Mouse (Mus musculus) stomach, postnatal 0 days (tissue): ENCODE measurements around the gene Dhx29. TPM values are rescaled to one million over a fixed set of nuclear protein-coding genes. Genes with fewer than 3 reads are reported as not detected.
A peak's percentile ranks its signal among the peaks of the same experiment; 100 is the strongest.

Source experiments
- ATAC-seq: fragments of 200-750 bp; cut with Nextera tagmentation; 2 replicates; pipeline ENCODE4 v1.8.0; 2017; ENCODE audit not compliant: low FRiP score, low TSS enrichment
- DNase-seq: peaks from one replicate; pipeline ENCODE4 v3.0.0-alpha.2; 2016; ENCODE audit warnings: low spot score
- H3K27ac ChIP-seq: fragments of 300-500 bp; sonication (generic); replicated peaks from 2 replicates; pipeline ENCODE4 v1.5.1; 2014; ENCODE audit warnings: mild to moderate bottlenecking, control low read depth
- H3K27me3 ChIP-seq: fragments of 300-500 bp; sonication (generic); 2 replicates; pipeline ENCODE4 v1.6.1; 2014; ENCODE audit warnings: low read length; ENCODE audit not compliant: control insufficient read depth, insufficient read depth
- H3K36me3 ChIP-seq: fragments of 300-500 bp; sonication (generic); 2 replicates; pipeline ENCODE4 v1.6.1; 2014; ENCODE audit warnings: low read length, mixed read lengths; ENCODE audit not compliant: control insufficient read depth, insufficient read depth
- H3K4me1 ChIP-seq: fragments of 300-500 bp; sonication (generic); replicated peaks from 2 replicates; pipeline ENCODE4 v1.6.1; 2014; ENCODE audit warnings: antibody characterized with exemption; ENCODE audit not compliant: control insufficient read depth, insufficient read depth
- H3K4me2 ChIP-seq: fragments of 300-500 bp; sonication (generic); replicated peaks from 2 replicates; pipeline ENCODE4 v1.6.1; 2014; ENCODE audit warnings: low read depth, mild to moderate bottlenecking, control low read depth, moderate library complexity
- H3K4me3 ChIP-seq: fragments of 300-500 bp; sonication (generic); 2 replicates; pipeline ENCODE4 v1.5.1; 2014; ENCODE audit warnings: low read depth, low read length, control low read depth
- H3K9ac ChIP-seq: fragments of 300-500 bp; sonication (generic); 2 replicates; pipeline ENCODE4 v1.6.1; 2014; ENCODE audit warnings: mild to moderate bottlenecking, low read length, control low read depth, mixed read lengths
- H3K9me3 ChIP-seq: fragments of 300-500 bp; sonication (generic); 2 replicates; pipeline ENCODE4 v1.6.1; 2016; ENCODE audit warnings: low read length; ENCODE audit not compliant: control insufficient read depth
- CTCF ChIP-seq: IDR thresholded peaks from 2 replicates; pipeline ENCODE4 v1.5.1; 2016; ENCODE audit warnings: antibody characterized with exemption, low read depth, mild to moderate bottlenecking, moderate library complexity
- EP300 ChIP-seq: optimal IDR thresholded peaks from 2 replicates; pipeline ENCODE3; 2016; ENCODE audit warnings: antibody characterized with exemption
- WGBS: fragments of 180-500 bp; shearing (Covaris S2); extraction: QIAGEN DNeasy Blood & Tissue Kit; methylation state at CpG from one replicate; pipeline ENCODE4 v1.1.7; 2014; 5-methylcytosine and 5-hydroxymethylcytosine counted together
- polyA plus RNA-seq: library from polyadenylated mRNA; unstranded; fragments of >200 nt; fragmentation: Nextera tagmentation; extraction: Ambion mirVana; gene quantifications from 2 replicates; pipeline ENCODE4 v1.2.1, GENCODE M21; 2015

Dhx29 gene
- 11.3 and 13.0 TPM in 2 replicates for polyA plus RNA-seq

GRCm38 (mm10) chr13:112927287-112928001 is at the start of gene Dhx29, which contains the start of gene Mtrex:
Gene Dhx29 (plus strand): TSS chr13:112927454.
Gene Mtrex (minus strand): TSS chr13:112927398.
- Histone ChIP-seq H3K27me3 (no peaks in the 10 kb centered on the region), H3K36me3 (no peaks in the 10 kb centered on the region), H3K9me3 (no peaks in the 10 kb centered on the region), H3K4me1 (0 out of 2 replicates have a peak, but pooled peaks cover 3% of the 10 kb centered on the region), H3K4me3 (peak within 1 kb of the TSS; percentile 70), H3K9ac (peak within 1 kb of the TSS; percentile 76), H3K4me2 (peak within 1 kb of the TSS; percentile 62), H3K27ac (peak within 1 kb of the TSS; percentile 85)
- TF ChIP-seq CTCF (peak; percentile 12; the same call in 1 of the 2 replicates), EP300 (no peak)
- ATAC-seq, result peak; percentile 99
- peak; percentile 98 for DNase-seq
- 1% methylated on average over 57 of the region's 57 CpGs for WGBS

- Histone ChIP-seq H3K36me3 (peaks cover 19% of the 10 kb centered on the region), H3K9me3 (no peaks in the 10 kb centered on the region), H3K4me2 (no peak overlapping the region), H3K4me3 (no peak overlapping the region), H3K27ac (no peak overlapping the region), H3K27me3 (no peaks in the 10 kb centered on the region), H3K4me1 (no peaks in the 10 kb centered on the region), H3K9ac (no peak overlapping the region)
- no peak for TF ChIP-seq EP300
- no peak for TF ChIP-seq CTCF
- ATAC-seq (no peak), DNase-seq (no peak)
- WGBS, result 85% methylated on average over 12 of the region's 12 CpGs
Measured at GRCm38 (mm10) chr13:112887234-112887633, 40.0 kb upstream of the Dhx29 start.

GRCm38 (mm10) chr13:112902176-112902575 is 25.1 kb upstream of the Dhx29 start:
- DNase-seq (no peak), ATAC-seq (no peak)
- Histone ChIP-seq H3K27ac (no peak overlapping the region), H3K4me1 (no peaks in the 10 kb centered on the region), H3K9me3 (no peaks in the 10 kb centered on the region), H3K4me2 (no peak overlapping the region), H3K36me3 (peaks cover 18% of the 10 kb centered on the region), H3K27me3 (no peaks in the 10 kb centered on the region), H3K4me3 (no peak overlapping the region), H3K9ac (no peak overlapping the region)
- WGBS, result 73% methylated on average over 3 of the region's 3 CpGs
- TF ChIP-seq EP300 (no peak), CTCF (no peak)

- Histone ChIP-seq H3K4me2 (no peak overlapping the region), H3K27me3 (no peaks in the 10 kb centered on the region), H3K9ac (no peak overlapping the region), H3K9me3 (no peaks in the 10 kb centered on the region), H3K4me1 (no peaks in the 10 kb centered on the region), H3K36me3 (0 out of 2 replicates have a peak, but pooled peaks cover 2% of the 10 kb centered on the region), H3K27ac (no peak overlapping the region), H3K4me3 (no peak overlapping the region)
- TF ChIP-seq EP300 (no peak), CTCF (peak; percentile 87)
- DNase-seq (peak; percentile 43), ATAC-seq (no peak)
- WGBS, result 51% methylated on average over 4 of the region's 4 CpGs
Measured at GRCm38 (mm10) chr13:112909663-112910062, 17.6 kb upstream of the Dhx29 start.

GRCm38 (mm10) chr13:112910434-112910833 is 16.8 kb upstream of the Dhx29 start:
- ATAC-seq, result no peak
- 81% methylated on average over 4 of the region's 4 CpGs for WGBS

GRCm38 (mm10) chr13:112919141-112919865 is 8.0 kb upstream of the Dhx29 start:
- H3K4me1 ChIP-seq, result no peaks in the 10 kb centered on the region
- WGBS, result 84% methylated on average over 4 of the region's 4 CpGs

More at GRCm38 (mm10) chr13:112910434-112910833, 16.8 kb upstream of the Dhx29 start:
- no peaks in the 10 kb centered on the region for H3K9me3 ChIP-seq
- DNase-seq, result no peak
- H3K4me1 ChIP-seq, result no peaks in the 10 kb centered on the region
- TF ChIP-seq CTCF (no peak), EP300 (no peak)
- 0 out of 2 replicates have a peak, but pooled peaks cover 2% of the 10 kb centered on the region for H3K36me3 ChIP-seq
- no peak overlapping the region for H3K9ac ChIP-seq
- H3K4me3 ChIP-seq, result no peak overlapping the region
- H3K27me3 ChIP-seq, result no peaks in the 10 kb centered on the region
- H3K4me2 ChIP-seq, result no peak overlapping the region
- no peak overlapping the region for H3K27ac ChIP-seq

More at GRCm38 (mm10) chr13:112919141-112919865, 8.0 kb upstream of the Dhx29 start:
- TF ChIP-seq CTCF, result no peak
- TF ChIP-seq EP300, result no peak
- ATAC-seq (no peak), DNase-seq (no peak)
- no peaks in the 10 kb centered on the region for H3K27me3 ChIP-seq
- no peaks in the 10 kb centered on the region for H3K9me3 ChIP-seq
- H3K4me3 ChIP-seq, result no peak overlapping the region
- no peak overlapping the region for H3K9ac ChIP-seq
- no peak overlapping the region for H3K4me2 ChIP-seq
- H3K27ac ChIP-seq, result no peak overlapping the region
- peaks cover 11% of the 10 kb centered on the region for H3K36me3 ChIP-seq
